Mouse (Mus musculus): ENCODE measurements around the gene Ttll11.

Ttll11 gene

GRCm38 (mm10) chr2:35830966-35831903 is 148.5 kb downstream of the Ttll11 start:
- no peak for DNase-seq (ENCODE audit: low read depth in 2 of 2, low spot score in 2 of 2)

DNA sequence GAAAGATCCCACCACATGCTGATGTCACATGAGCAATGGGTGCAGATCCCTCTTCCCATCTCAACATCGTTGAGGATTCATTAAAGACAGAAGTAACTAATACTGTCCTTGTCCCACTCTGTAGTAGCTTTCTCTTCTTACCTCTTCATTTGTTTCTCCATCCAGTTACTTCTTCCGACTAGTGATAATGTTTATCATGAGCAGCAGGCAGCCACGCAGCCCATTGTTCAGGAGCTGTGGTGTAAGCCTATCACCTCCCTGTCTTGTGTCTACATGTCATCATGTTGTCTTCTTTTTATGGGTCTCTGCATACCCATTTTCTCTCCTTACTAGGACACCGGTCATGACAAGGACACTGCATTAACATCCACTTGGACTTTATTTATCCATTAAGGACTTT is 150.6 kb downstream of the Ttll11 start:
- no peak for DNase-seq (ENCODE audit: low read depth in 2 of 2, low spot score in 2 of 2)

- DNase-seq (ENCODE audit: low read depth in 2 of 2, low spot score in 2 of 2), result no peak
These were observed 151.8 kb downstream of the Ttll11 start for GRCm38 (mm10) chr2:35827886-35828285.

DNA sequence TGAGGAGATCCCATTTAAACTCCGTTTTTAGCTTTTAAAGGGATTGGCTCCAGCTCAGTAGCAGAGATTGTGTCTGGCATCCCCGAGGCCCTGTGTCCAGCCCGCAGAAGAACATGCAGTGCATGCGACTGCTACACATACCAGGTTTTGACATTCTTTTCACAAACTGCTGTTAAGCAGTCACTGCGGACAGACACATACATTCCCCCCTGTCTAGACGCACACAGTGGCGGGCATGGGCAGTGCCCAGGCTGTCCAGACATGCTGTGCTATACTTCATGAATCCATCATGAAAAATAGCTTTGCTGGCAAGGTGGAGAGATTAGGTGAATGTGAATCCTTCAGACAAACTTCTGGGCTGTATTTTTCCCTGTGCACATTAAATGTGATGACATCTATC is 154.6 kb downstream of the Ttll11 start:
- DNase-seq (ENCODE audit: low read depth in 2 of 2, low spot score in 2 of 2), result no peak

GRCm38 (mm10) chr2:35823589-35823988 is 156.1 kb downstream of the Ttll11 start:
- DNase-seq (ENCODE audit: low read depth in 2 of 2, low spot score in 2 of 2), result no peak

DNA sequence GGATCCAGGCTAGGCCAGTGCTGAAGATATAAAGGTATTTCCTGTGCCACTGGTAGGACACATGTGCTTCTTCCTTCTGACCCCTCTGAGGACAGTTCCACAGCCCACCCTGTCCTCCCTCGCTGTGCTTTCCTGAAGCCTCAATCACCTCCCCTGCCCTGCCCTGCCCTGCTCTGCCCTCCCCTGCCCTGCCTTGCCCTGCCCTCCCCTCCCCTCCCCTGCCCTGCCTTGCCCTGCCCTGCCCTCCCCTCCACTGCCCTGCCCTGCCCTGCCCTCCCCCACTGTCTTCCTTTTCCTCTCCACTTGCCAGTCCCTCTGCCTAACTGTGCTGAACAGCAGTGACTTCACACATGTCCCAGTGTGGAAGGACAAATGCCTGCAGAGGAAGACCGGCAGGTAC is 160.8 kb downstream of the Ttll11 start:
- no peak for DNase-seq (ENCODE audit: low read depth in 2 of 2, low spot score in 2 of 2)

GRCm38 (mm10) chr2:35816056-35816661 is 163.6 kb downstream of the Ttll11 start:
- no peak for DNase-seq (ENCODE audit: low read depth in 2 of 2, low spot score in 2 of 2)

DNA sequence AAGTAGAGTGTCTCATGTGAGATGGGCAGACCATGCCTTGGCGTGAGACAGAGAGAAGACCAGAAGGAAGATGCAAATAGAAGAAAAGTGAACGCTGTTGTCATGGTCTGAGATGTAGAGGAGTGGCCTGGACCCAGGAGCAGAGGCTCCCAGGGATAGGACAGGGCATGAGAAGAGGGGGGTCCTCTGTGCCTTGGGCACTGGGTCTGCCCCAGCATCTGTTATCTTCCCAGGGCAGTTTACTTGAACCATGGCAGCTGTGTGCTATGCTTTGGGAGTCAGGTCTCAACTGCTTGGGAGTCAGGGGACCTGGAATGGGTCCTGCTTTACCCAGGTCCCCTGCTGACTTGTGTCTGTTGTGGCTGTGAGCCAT is 167.2 kb downstream of the Ttll11 start:
- no peak for DNase-seq (ENCODE audit: low read depth in 2 of 2, low spot score in 2 of 2)

- DNase-seq (ENCODE audit: low read depth in 2 of 2, low spot score in 2 of 2), result no peak
These were observed 167.7 kb downstream of the Ttll11 start for GRCm38 (mm10) chr2:35811801-35812560.

GRCm38 (mm10) chr2:35810027-35810426 is 169.7 kb downstream of the Ttll11 start:
- DNase-seq (ENCODE audit: low read depth in 2 of 2, low spot score in 2 of 2), result no peak

GRCm38 (mm10) chr2:35809141-35809540 is 170.6 kb downstream of the Ttll11 start:
- DNase-seq (ENCODE audit: low read depth in 2 of 2, low spot score in 2 of 2), result no peak

DNA sequence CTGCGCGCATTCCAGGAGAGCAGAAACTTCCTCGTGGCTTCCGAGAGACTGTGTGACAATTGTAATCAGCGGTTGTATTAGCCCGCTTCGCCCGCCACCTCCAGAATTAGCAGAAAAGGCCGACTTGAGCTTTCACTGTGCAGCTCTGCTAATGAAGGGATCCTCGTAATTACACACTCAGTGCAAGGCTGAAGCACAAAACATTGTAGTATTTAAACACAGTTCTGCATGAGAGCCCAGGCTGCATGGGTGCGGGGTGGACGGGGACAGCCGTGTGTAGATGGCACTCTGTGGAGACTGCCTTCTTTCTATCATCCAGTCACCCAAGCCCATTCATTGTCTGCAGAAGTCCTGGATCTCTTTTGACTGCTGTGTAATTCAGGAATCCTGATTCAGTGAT is 173.8 kb downstream of the Ttll11 start:
- no peak for DNase-seq (ENCODE audit: low read depth in 2 of 2, low spot score in 2 of 2)

GRCm38 (mm10) chr2:35803095-35803494 is 176.6 kb downstream of the Ttll11 start:
- no peak for DNase-seq (ENCODE audit: low read depth in 2 of 2, low spot score in 2 of 2)

GRCm38 (mm10) chr2:35801759-35802158 is 178.0 kb downstream of the Ttll11 start:
- DNase-seq (ENCODE audit: low read depth in 2 of 2, low spot score in 2 of 2), result no peak

GRCm38 (mm10) chr2:35799073-35799472 is 180.6 kb downstream of the Ttll11 start:
- no peak for DNase-seq (ENCODE audit: low read depth in 2 of 2, low spot score in 2 of 2)

- DNase-seq (ENCODE audit: low read depth in 2 of 2, low spot score in 2 of 2), result no peak
These were observed 181.7 kb downstream of the Ttll11 start for GRCm38 (mm10) chr2:35797998-35798397.

GRCm38 (mm10) chr2:35789362-35790326 is 190.1 kb downstream of the Ttll11 start:
- no peak for DNase-seq (ENCODE audit: low read depth in 2 of 2, low spot score in 2 of 2)

DNA sequence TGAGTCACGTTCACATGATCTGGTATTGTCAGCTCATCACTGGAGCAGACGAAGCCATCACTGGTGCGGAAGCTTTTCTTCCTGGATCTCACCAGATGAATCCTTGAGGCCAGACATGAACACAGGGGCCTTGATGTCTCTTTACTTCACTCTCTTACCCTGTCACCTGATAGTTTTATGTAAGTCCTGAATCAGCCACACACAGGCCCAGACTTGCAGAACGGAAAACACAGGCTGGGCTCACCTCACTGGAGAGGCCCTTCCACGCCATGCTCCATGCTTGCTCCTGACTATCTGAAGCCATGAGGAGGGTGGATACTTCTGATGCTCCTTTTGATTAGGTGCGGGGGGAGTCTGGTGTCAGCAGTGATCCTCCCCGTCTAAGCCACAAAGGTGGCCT is 193.8 kb downstream of the Ttll11 start:
- no peak for DNase-seq (ENCODE audit: low read depth in 2 of 2, low spot score in 2 of 2)

- DNase-seq (ENCODE audit: low read depth in 2 of 2, low spot score in 2 of 2), result no peak
These were observed 196.3 kb downstream of the Ttll11 start for GRCm38 (mm10) chr2:35783368-35783767.

GRCm38 (mm10) chr2:35779266-35779665 is 200.4 kb downstream of the Ttll11 start:
- DNase-seq (ENCODE audit: low read depth in 2 of 2, low spot score in 2 of 2), result no peak

- no peak for DNase-seq (ENCODE audit: low read depth in 2 of 2, low spot score in 2 of 2)
These were observed 202.8 kb downstream of the Ttll11 start for GRCm38 (mm10) chr2:35776935-35777334.
